Mouse (Mus musculus): Measurements from ENCODE around the gene Aloxe3. TPM values are rescaled to one million over a fixed set of nuclear protein-coding genes. Genes with fewer than 3 reads are reported as not detected.
A peak's percentile ranks its signal among the peaks of the same experiment; 100 is the strongest.

Aloxe3 gene
- total RNA-seq, 4 experiments from 2014 or later = 5.9 to 11.4 (median 8.9) TPM

DNA sequence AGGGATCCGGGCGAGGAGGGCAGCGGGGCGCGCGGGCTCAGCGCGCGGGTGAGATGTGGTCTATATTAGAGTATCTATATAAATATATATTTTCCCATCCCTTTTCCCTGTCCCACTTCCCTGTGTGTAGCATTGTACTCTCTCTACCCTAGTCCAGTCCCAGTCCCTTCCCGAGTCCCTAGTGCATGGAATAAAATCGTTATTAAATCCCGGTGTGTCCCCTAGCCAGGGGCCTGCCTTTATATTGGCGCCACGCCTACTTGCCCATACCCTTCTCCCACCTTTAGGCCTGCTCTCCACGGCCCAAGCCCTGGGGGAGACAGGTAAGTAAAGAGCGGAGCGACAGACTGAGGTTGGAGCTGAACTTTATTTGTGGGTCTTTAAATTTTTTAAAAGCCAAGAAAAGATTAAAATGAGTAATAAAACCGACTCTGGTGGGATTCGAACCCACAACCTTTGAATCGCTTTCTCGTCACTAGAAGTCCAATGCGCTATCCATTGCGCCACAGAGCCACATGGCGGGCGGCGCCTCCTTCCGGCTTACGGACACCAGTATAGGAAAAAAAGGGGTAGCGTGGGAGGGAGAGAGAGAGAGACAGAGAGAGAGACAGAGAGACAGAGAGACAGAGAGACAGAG lies 2.5 kb upstream of the Aloxe3 start:
- peak; percentile 86 to 97 for DNase-seq (ENCODE audit: low spot score in 2 of 2)

DNA sequence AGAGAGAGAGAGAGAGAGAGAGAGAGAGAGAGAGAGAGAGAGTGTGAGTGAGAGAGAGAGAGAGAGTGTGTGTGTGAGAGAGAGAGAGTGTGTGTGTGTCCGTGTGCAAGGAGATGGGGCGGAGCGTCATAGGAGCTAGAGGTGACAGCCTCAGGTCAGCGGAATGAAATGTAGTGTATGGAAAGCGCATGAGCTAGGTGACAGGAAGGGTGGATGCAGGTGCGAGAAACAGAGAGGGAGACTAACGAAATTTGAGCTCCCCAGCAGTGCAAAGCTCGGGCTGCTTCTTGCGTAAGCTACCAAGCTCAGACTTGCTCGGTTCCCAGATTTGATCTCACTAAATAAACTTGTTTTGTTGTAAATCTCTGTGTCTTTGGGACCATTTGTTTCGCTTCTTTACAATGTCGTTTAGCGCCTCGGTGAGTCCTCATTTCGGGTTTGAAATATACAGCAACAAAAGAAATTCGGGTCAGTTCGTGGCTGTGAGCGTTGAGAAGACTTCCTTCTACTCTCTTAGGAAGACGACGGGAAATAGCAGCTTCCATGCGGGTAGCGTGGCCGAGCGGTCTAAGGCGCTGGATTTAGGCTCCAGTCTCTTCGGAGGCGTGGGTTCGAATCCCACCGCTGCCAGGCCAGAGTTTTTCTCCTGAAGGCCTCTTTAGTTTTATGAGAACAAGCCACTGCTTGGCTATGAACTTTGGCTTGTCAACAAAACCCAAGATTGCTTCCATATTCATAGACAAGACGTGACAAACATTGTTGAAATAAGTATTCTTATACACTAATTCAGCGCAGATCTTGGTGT lies 1.8 kb upstream of the Aloxe3 start:
- peak; percentile 82 to 97 for DNase-seq (ENCODE audit: low spot score in 2 of 2)

DNA sequence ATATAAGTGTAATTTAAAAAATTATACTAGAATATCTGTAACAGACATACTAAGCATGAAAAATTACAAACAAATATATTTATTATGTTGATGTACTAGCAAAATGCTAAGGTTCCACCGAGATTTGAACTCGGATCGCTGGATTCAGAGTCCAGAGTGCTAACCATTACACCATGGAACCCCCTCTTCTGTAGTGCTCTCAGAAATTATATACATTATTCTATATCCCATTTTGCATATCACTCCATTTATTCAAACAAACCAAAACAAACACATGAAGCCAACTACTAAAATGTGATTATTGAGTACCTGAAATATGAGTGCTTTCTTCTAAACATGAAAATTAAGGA lies 1.2 kb upstream of the Aloxe3 start:
- DNase-seq (ENCODE audit: low spot score in 2 of 2) = no peak

DNA sequence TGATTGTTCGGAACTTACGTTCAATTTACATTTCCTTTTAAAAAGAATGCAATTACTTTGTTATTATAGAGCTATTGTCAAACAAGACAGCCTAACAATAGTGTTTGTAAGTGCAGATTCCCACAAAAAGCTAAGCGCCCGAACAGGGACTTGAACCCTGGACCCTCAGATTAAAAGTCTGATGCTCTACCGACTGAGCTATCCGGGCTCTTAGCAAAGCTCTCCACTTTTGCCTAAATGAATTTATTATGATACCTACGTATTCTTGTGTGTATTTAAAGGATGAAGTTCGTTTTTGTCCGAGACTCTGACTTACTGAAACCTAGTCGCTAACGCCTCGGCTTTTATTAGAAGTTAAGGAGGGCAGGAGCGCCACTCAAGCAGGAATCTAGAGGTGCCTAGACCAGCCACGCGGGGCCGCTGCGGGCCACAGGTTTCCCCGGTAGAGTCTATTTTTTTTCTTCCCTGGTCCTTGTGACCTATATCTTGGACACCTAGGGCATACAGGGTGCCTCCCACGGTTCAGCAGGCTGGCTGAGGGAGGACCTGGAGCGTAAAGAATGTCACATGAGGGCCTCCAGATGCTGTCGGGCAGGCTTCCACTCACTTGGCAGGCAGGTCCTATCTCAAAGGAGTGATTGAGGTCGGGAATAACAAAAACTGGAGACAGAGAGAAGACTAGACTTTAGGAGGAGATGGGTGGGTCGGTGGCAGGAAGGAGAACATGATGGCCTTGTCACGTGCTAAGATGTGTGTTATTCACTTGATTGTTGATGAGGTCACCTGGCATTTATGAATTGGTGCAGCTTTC lies 450 bp upstream of the Aloxe3 start:
- DNase-seq (ENCODE audit: low spot score in 2 of 2) = peak; percentile 74 to 80

DNA sequence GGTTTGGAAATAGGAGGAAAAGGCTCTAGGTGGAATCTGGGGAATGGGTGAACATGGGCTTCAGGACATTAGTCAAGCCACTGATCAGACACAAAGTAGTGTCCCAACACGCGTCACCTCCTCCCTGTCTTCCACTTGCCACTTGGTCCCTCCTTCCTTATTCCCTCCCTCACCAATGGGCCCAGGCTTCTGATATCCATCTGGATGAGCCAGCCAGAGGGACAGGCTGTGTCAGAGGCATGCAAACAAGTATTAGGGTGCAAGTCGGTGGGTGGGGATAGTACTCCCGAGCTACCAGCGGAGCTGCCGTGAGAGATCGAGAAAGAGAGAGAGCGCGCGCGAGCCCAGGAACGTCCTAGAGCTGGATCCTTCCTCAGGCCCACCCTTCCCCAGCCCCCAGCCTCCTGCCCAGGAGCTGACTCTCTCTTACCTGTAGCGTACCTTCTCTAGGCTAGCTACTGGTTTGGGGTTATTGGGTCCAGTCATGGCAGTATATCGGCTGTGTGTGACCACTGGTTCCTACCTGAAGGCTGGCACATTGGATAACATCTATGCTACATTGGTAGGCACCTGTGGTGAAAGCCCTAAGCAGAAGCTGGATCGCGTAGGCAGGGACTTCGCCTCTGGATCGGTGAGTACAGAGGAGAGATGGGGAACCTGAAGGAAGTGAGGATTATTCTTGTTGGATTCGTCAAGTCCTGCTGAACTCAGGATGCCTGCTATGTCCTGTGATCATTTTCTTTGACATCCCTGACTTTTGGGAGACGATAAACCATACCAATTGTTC lies 416 bp downstream of the Aloxe3 start:
- no peak for DNase-seq (ENCODE audit: low spot score in 2 of 2)

DNA sequence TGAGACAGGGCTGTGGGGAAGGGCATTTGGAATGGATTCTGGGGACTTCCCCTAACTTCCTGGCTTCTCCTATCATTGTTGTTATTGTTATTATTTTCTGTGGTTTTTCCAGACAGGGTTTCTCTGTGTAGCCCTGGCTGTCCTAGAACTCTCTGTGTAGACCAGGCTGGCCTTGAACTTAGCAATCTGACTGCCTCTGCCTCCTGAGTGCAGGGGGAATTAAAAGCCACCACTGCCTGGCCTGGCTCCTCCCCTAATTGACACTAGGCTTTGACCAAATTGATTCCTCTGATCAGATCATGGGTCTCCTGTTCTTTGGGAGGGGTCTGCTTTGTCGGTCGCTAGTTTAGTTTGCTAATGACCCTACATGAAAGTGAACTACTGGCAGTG lies 1.0 kb downstream of the Aloxe3 start:
- DNase-seq (ENCODE audit: low spot score in 2 of 2) = no peak

DNA sequence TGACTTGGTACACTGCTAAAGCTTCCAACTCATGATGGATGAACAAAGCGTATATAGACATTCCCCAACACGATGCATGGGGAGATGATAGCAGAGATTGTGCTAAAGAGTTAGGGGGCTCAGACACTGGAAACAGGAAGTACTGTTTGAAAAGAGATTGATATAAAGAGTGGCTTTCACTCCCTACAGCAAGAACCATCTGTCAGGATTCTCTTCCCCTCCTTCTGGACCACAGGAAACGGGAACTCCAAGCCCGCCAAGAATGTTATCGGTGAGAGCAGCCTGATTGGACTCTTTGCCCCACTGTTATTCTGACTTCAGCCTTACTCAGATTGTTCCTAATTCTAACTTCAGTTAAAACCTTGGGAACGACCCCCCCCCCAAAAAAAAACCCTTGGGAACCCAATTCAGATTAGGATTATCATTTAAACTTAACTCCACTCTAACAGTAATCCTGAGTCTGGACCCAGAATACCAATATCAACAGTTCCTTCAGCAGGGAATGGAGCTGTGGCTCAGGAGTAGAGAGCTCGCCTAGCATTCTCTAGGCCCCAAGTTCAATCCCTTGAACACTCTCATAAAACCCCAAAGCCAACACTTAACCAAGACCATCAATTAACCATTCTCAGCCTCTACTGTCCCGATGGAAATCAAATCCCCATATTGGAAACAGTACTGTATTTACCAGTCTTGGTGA lies 2.9 kb downstream of the Aloxe3 start:
- no peak for DNase-seq (ENCODE audit: low spot score in 2 of 2)

DNA sequence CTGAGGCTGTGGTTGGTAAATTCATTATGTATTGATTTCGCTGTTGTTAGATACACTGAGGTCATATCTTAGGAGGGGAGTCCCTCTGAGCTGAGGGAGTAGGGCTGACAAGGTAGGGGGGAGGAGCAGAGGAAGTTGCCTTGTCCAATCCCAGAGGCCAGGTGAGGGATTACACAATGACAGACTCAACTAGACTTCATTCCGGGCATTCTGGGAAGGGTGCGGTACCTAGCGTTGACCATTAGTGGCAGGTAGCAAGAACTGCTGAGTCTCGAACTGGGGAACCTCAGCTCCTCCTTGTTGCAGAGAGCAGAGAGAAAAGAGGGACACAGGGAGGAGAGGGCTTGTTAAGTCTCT lies 7.8 kb downstream of the Aloxe3 start:
- no peak for DNase-seq (ENCODE audit: low spot score in 2 of 2)

DNA sequence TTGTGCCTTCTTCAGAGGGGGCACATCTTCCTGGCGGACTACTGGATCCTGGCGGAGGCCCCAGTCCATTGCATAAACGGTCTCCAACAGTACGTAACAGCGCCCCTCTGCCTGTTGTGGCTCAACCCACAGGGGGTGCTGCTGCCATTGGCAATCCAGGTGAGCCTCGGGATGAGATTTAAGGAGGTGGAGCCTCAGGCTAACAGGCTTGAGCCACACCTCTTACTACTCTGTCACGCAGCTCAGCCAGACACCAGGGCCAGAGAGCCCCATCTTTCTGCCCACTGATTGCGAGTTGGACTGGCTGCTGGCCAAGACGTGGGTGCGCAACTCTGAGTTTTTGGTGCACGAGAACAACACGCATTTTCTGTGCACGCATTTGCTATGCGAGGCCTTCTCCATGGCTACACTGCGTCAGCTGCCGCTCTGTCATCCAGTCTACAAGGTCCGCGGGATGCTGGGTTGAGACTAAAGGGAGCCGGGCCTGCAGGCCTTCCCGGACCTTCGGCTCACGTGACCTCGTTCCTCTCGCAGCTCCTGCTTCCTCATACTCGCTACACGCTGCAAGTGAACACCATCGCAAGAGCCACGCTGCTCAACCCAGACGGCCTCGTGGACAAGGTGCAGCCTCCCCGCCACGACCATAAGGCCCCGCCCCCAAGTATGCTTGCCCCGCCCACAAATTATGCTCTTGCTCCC lies 8.4 kb downstream of the Aloxe3 start:
- DNase-seq (ENCODE audit: low spot score in 2 of 2) = peak; percentile 73 to 89

DNA sequence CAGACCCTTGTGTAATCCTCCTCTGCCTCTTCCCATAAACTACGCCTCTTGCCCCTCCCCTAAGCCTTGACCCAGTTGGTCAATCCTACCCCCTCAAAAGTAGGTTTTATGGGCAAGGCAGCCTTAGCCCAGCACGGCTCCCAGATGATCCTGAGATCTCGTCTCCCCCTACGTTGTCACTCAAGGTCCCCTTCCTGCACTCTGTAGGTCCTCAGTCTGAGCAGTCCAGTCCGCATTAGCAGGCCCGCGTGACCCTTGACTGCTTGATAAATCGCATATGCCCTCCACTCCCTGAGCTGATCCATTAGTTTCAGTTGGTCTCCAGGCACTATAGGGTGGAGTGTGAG lies 8.9 kb downstream of the Aloxe3 start:
- no peak for DNase-seq (ENCODE audit: low spot score in 2 of 2)

DNA sequence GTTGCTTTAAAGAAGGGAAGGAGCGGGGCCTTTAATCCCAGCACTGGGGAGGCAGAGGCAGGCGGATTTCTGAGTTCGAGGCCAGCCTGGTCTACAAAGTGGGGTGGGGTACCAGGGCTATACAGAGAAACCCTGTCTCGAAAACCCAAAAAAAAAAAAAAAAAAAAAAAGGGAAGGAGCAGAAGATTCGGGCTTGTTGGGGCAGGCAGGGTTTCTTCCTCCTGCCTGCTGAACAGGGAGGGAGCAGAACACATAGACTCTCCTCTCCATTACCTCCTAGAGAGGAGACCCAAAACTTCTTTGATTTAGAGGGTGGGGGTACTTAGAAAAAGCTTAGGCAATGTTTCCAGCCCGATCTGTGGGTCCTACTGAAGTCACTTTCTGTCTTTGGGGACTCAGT lies 9.7 kb downstream of the Aloxe3 start:
- no peak for DNase-seq (ENCODE audit: low spot score in 2 of 2)

DNA sequence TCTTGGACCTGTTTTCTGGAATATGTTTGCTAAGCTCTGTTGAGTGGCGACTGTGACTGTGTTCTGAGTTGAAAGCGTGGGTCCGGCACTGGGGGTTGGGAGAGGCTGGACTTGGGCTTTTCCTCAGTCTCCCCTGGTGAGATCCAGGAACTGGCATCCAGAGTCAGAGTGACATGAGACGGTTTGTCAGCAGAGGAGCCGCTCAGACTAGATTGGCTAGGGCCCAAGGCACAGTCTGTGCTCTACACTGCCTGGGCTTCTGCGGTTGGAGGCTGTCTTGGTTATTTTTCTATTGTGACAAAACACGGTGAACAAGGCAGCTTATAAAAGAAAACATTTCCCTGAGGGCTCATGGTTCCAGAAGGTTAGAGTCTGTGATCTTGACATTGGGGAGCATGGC lies 21.9 kb downstream of the Aloxe3 start:
- no peak for DNase-seq (ENCODE audit: low spot score in 2 of 2)

DNA sequence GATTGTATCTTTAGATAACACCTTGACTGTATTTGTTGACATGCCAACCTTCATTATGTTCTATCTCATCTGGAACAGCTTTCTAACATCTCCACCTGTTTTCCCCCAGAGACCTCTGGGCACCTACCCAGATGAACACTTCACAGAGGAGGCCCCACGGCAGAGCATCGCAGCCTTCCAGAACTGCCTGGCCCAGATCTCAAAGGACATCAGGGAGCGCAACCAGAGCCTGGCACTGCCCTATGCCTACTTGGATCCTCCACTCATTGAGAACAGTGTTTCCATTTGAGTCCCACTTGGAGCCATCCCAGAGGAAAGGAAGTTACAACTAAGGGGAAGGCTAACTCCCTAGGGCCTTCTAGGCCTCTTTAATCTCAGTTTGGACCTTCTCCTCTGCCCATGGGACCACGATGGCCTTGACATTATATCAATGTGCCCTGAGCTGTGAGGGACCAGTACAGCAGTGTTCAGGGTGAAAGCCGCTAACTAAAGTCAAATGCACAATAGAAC lies 22.8 kb downstream of the Aloxe3 start:
- no peak for DNase-seq (ENCODE audit: low spot score in 2 of 2)

DNA sequence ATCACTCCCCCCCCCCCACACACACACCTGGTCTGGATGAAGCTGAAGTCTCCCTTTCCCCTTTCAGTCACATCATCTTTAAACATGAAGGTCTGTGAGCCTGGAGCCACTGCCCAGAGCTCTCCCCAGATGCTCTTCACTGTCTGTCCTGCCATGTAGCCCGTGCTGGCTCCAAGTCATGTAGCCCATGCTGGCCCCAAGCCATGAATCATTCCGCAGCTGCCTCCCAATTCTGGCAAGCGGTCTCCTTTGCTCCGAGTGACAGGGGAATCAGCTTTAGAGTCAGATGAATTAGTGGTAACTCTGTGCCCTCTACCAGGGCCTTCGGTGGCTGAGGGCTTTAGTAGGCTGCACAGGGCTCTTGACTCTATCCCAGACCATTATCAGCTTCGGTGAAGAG lies 24.0 kb downstream of the Aloxe3 start:
- DNase-seq (ENCODE audit: low spot score in 2 of 2) = no peak

DNA sequence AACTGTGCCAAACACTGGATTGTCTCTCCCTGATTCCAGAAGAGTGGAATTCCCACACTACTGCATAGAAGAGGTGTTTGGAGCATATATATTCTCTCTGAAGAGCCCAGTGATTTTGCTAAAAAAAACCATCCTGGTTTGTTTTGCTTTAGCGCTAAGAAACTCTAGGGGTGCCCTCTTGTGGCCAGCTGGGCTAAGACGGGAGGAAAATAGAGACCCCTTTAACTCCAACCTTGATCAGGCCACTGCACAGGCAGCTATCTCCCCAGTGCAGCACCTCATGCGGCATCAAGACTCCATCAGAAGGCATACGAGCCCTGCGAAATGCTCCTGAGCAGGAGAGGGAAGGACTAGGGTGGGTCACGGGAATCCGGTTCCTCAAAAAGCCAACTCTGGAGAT lies 24.7 kb downstream of the Aloxe3 start:
- DNase-seq (ENCODE audit: low spot score in 2 of 2) = peak in 1 of 2 experiments; percentile 42

DNA sequence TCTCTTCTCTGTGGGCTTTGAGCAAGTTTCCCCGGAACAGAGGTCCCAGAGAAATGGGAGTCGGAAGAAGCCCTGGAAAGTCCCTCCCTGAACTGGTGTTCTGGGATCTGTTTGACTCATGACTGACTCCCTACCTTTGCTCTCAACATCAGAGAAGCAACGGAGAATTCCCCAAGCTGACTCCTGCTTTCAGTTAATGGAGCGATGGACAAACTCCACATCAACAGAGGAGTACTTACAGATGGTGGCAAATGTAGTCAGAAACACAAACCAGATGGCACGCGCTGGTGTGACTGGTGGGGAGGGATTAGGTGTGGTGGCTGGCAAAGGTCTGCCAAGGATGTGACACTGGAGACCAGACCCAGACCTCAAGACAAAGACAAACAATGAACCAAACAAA lies 25.3 kb downstream of the Aloxe3 start:
- no peak for DNase-seq (ENCODE audit: low spot score in 2 of 2)

DNA sequence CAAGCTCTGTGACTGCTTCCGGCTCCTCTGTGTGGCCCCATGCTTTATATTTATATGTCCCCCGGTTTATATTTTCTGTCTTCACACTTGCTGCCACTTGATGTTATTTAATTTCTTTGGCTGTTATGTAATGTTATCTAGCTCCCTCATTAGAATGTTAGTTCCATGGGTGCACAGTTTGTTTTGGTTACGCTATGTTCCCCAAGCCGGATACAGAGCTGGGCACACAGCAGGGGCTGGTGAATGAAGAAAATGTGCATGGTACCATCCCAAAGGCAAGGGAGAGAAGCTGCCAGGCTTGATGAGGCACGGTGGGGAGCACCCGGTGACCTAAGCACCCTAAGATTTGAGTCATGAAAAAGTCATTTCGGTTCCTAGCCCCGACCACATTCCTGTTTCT lies 28.1 kb downstream of the Aloxe3 start:
- no peak for DNase-seq (ENCODE audit: low spot score in 2 of 2)

DNA sequence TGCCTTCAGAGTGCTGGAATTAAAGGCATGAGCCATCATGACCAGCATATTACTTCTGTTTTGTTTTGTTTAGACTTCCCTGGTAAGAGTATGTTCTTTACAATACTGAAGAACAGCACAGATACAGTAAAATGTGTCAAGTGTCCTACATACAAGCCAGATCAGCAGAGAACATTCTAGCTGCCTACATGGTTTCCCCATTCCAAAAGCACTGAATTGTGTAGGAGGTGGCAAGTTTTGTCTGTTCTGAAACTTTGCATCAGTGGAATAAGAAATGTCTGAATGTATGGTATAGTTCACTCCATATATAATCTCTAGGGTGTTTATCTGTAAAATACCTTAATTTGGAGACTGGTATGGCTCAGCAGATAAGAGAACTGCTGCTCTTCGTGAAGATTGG lies 29.7 kb downstream of the Aloxe3 start:
- no peak for DNase-seq (ENCODE audit: low spot score in 2 of 2)

DNA sequence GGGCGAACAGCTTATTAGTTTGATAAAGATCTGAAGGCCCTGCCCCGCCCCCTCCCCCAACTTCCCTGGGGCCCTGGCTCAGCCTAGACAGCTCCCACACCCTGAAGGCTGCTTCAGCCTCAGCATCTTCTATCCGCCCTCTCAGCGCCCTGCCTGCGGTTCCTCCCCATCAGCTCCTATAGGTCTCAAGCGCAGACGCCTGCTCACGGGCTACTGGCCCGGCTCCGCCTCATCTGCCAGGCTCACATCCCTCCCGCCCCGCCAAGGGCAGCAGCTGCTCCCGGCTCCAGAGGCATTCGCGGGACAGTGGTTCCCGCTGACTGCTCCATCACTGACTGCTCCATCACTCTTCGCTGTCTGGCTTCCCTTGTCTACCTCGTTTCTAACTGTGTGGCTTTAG lies 31.1 kb downstream of the Aloxe3 start, which contains the start of gene Alox12b:
Gene Alox12b (plus strand): TSS at position 190 of the 400 bp plus-strand sequence.
- DNase-seq (ENCODE audit: low spot score in 2 of 2) = no peak

DNA sequence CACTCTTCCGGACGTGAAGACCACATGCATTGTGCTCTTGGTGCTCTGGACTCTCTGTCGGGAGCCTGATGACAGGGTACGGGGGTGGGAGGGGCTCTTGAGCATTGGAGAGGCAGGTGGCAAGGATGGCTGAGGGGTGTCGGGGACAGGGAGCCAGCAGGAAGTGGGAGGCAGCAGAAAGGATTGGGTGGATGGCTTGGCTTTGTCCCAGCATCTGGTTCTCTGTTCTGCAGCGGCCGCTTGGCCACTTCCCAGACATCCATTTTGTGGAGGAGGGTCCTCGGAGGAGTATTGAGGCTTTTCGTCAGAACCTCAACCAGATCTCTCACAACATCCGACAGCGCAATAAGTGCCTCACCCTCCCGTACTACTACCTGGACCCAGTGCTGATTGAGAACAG lies 43.6 kb downstream of the Aloxe3 start:
- peak in 1 of 2 experiments; percentile 71 for DNase-seq (ENCODE audit: low spot score in 2 of 2)

Measured in left cerebral cortex, adult 8-10 months (tissue).